Mouse (Mus musculus) left cerebral cortex, postnatal 25 days (tissue): ENCODE measurements at regions not wholly inside any gene's neighbourhood (a gene's known extent, or its start where the extent isn't known, plus 50 kb on each side); places are given as distances from the start of the nearest gene placed in this dataset.

Experiments used
- DNase-seq, 2 experiments: peaks; one replicate each; pipeline ENCODE4 v3.0.0; 2022; ENCODE audit warnings: low spot score in 2 of 2, mixed read lengths in 1 of 2
- intact Hi-C: fragments of 180-260 bp; cut with DNase I; formaldehyde crosslinking; loops from one replicate; pipeline ENCODE4 v1.15.1; 2025

- DNase-seq: no peak
- intact Hi-C loops: no loop called here
Observed at GRCm38 (mm10) chr7:37064582-37065458, 366.9 kb downstream of the Tshz3 start.

- intact Hi-C loops: no loop called here
- no peak for DNase-seq
Observed at GRCm38 (mm10) chr7:37077698-37078097, 379.8 kb downstream of the Tshz3 start.

GRCm38 (mm10) chr7:37078140-37078539, 380.2 kb downstream of the Tshz3 start:
- intact Hi-C loops: no loop called here
- no peak for DNase-seq

GRCm38 (mm10) chr7:37089726-37090125, 391.8 kb downstream of the Tshz3 start:
- intact Hi-C loops: no loop called here
- DNase-seq: peak in 1 of 2 experiments; percentile 56

GRCm38 (mm10) chr7:37092572-37092971, 394.7 kb downstream of the Tshz3 start:
- intact Hi-C loops: no loop called here
- DNase-seq: no peak

- no peak for DNase-seq
- intact Hi-C loops: no loop called here
Observed at GRCm38 (mm10) chr7:37093721-37094120, 395.8 kb downstream of the Tshz3 start.

- DNase-seq: peak in 1 of 2 experiments; percentile 31
- intact Hi-C loops: no loop called here
Observed at GRCm38 (mm10) chr7:37095839-37096238, 397.9 kb downstream of the Tshz3 start.

GRCm38 (mm10) chr7:37096291-37096690, 398.4 kb downstream of the Tshz3 start:
- DNase-seq: no peak
- intact Hi-C loops: no loop called here

- intact Hi-C loops: no loop called here
- DNase-seq: peak in 1 of 2 experiments; percentile 43
Observed at GRCm38 (mm10) chr7:37098950-37099349, 401.0 kb downstream of the Tshz3 start.

GRCm38 (mm10) chr7:37104671-37105070, 406.8 kb downstream of the Tshz3 start:
- DNase-seq: no peak
- intact Hi-C loops: no loop called here

GRCm38 (mm10) chr7:37111071-37111470, 413.2 kb downstream of the Tshz3 start:
- intact Hi-C loops: no loop called here
- DNase-seq: no peak

- intact Hi-C loops: no loop called here
- DNase-seq: no peak
Observed at GRCm38 (mm10) chr7:37120776-37121175, 422.9 kb downstream of the Tshz3 start.

- no peak for DNase-seq
- intact Hi-C loops: no loop called here
Observed at GRCm38 (mm10) chr7:37140191-37140590, 442.3 kb downstream of the Tshz3 start.

GRCm38 (mm10) chr7:37142780-37143179, 444.9 kb downstream of the Tshz3 start:
- no peak for DNase-seq
- intact Hi-C loops: no loop called here

- intact Hi-C loops: no loop called here
- DNase-seq: no peak
Observed at GRCm38 (mm10) chr7:37144303-37144702, 446.4 kb downstream of the Tshz3 start.

GRCm38 (mm10) chr7:37149711-37150110, 451.8 kb downstream of the Tshz3 start:
- intact Hi-C loops: no loop called here
- DNase-seq: peak; percentile 5 to 21

- DNase-seq: no peak
- intact Hi-C loops: no loop called here
Observed at GRCm38 (mm10) chr7:37159801-37160200, 461.9 kb downstream of the Tshz3 start.

GRCm38 (mm10) chr7:37168883-37169282, 471.0 kb downstream of the Tshz3 start:
- intact Hi-C loops: no loop called here

GRCm38 (mm10) chr7:37175746-37176145, 477.8 kb downstream of the Tshz3 start:
- intact Hi-C loops: no loop called here
- no peak for DNase-seq

More at GRCm38 (mm10) chr7:37168883-37169282, 471.0 kb downstream of the Tshz3 start:
- no peak for DNase-seq

- intact Hi-C loops: no loop called here
- peak in 1 of 2 experiments; percentile 10 for DNase-seq
Observed at GRCm38 (mm10) chr7:37178256-37178655, 480.3 kb downstream of the Tshz3 start.

GRCm38 (mm10) chr7:37179907-37180306, 482.0 kb downstream of the Tshz3 start:
- intact Hi-C loops: no loop called here
- no peak for DNase-seq
